Mouse (Mus musculus) hindbrain, embryonic 12.5 days (tissue): ENCODE results near the gene Rims1. TPM values are rescaled to one million over a fixed set of nuclear protein-coding genes. Genes with fewer than 3 reads are reported as not detected.

Experiments
- ATAC-seq: fragments of 200-750 bp; cut with Nextera tagmentation; 2 replicates; pipeline ENCODE4 v1.8.0; 2017; ENCODE audit warnings: moderate TSS enrichment; ENCODE audit not compliant: low FRiP score
- H3K27ac ChIP-seq: fragments of 300-500 bp; sonication (generic); 2 replicates; pipeline ENCODE4 v1.5.1; 2016; ENCODE audit warnings: mild to moderate bottlenecking
- H3K27me3 ChIP-seq: fragments of 300-500 bp; sonication (generic); 2 replicates; pipeline ENCODE4 v1.6.1; 2016; ENCODE audit warnings: mild to moderate bottlenecking
- H3K36me3 ChIP-seq: fragments of 300-500 bp; sonication (generic); 2 replicates; pipeline ENCODE4 v1.6.1; 2016; ENCODE audit warnings: mild to moderate bottlenecking
- H3K4me1 ChIP-seq: fragments of 300-500 bp; sonication (generic); 2 replicates; pipeline ENCODE4 v1.6.1; 2016
- H3K4me2 ChIP-seq: fragments of 300-500 bp; sonication (generic); replicated peaks from 2 replicates; pipeline ENCODE4 v1.6.1; 2016; ENCODE audit warnings: mild to moderate bottlenecking
- H3K4me3 ChIP-seq: fragments of 300-500 bp; sonication (generic); 2 replicates; pipeline ENCODE4 v1.5.1; 2016; ENCODE audit warnings: mild to moderate bottlenecking
- H3K9ac ChIP-seq: fragments of 300-500 bp; sonication (generic); 2 replicates; pipeline ENCODE4 v1.6.1; 2016; ENCODE audit warnings: mild to moderate bottlenecking, moderate library complexity
- H3K9me3 ChIP-seq: fragments of 300-500 bp; sonication (generic); replicated peaks from 2 replicates; pipeline ENCODE4 v1.6.1; 2016; ENCODE audit warnings: mild to moderate bottlenecking
- WGBS: fragments of 180-500 bp; shearing (Covaris S2); methylation state at CpG from one replicate; pipeline ENCODE4 v1.1.7; 2016; 5-methylcytosine and 5-hydroxymethylcytosine counted together
- polyA plus RNA-seq: library from polyadenylated mRNA; unstranded; fragments of >200 nt; fragmentation: Nextera tagmentation; extraction: Ambion mirVana; gene quantifications from 2 replicates; pipeline ENCODE4 v1.2.1, GENCODE M21; 2016

Rims1 gene
- polyA plus RNA-seq, 1 experiment from 2014 or later: 8.9 TPM

DNA sequence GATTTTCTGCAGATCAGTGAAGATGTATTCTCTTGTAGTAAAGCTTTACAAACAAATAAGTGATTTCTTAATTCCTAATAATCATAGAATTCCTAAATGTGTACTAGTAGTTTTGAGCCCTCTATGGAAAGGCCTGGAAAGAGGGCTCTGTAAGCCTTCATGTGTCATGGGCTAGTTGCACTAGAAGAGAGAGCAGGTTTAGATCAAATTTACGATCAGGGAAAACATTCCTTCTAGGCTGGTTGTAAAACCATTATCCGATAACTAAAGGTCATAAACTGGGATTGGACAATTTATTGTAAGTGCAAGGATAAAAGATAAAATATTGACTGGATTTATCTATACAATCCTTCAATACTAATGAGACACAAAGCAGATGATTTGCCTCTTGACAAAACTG, 512.5 kb downstream of the Rims1 start:
- Histone ChIP-seq H3K4me2 (no peak overlapping the region), H3K4me1 (no peaks in the 10 kb centered on the region), H3K27me3 (no peaks in the 10 kb centered on the region), H3K4me3 (no peak overlapping the region), H3K9me3 (no peaks in the 10 kb centered on the region), H3K36me3 (no peaks in the 10 kb centered on the region), H3K9ac (no peak overlapping the region), H3K27ac (no peak overlapping the region)
- WGBS: 85% methylated on average over 2 of the region's 2 CpGs
- ATAC-seq: no peak

DNA sequence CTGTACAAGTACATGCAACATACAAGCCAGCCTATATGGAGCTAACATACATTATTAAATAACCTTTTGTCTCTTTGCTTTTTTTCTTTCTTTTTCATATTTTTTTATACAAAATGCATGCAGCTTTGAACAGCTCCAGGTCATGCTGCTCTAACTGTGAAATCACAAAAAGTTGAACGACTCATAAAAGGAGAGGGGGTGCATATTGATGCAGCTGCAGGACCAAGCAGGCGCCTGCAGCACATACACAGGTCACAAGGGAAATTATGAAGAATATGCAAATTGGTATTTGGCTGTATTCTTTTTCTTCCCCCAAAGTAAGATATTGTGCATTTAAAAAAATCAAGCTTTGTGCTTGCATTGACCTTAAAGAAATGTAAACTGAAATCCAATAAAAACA, 519.0 kb downstream of the Rims1 start:
- WGBS: 53% methylated on average over 2 of the region's 2 CpGs
- no peak overlapping the region for H3K4me2 ChIP-seq
- no peak overlapping the region for H3K27ac ChIP-seq
- ATAC-seq: no peak
- no peaks in the 10 kb centered on the region for H3K4me1 ChIP-seq
- H3K9me3 ChIP-seq: no peaks in the 10 kb centered on the region
- H3K27me3 ChIP-seq: no peaks in the 10 kb centered on the region
- no peak overlapping the region for H3K9ac ChIP-seq
- no peaks in the 10 kb centered on the region for H3K36me3 ChIP-seq
- no peak overlapping the region for H3K4me3 ChIP-seq

DNA sequence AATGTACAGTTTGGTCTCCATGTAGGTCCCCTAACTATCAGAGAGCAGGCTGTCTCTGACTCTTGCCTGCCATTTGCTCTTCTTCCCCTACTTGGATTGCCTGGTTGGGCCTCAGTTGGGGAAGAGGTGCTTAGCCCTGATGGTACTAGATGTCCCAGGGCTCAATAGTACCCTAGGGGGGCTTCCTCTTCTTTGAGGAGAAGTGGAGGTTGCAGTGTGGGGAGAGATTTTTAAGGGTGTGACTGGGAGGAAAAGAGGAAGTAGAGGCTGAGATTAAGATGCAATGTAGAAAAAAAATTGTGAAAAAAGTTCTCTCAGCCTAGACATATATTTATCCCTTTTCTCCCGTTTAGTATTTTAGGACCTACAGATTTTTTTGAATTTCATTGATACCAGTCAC, 525.8 kb downstream of the Rims1 start:
- 87% methylated on average over 1 of the region's 1 CpGs for WGBS
- no peak overlapping the region for H3K27ac ChIP-seq

DNA sequence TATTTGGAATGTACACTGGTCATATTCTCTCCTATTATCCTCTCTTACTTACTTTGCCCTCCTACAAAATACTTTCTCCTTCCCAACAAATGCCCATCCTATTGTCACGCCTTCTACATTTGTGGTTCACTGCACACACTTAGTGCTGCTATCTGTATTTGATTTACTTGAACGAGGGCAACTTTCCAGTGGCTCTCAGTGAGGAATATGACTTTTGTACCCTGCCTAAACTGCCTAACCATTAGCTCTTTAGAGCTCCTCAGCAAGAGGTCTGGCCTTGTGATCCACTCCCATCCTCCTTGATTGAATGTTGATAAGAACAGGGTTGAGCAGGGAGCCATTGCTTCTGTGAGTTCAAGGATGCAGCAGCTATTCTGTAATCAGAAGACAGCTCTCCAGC, 531.7 kb downstream of the Rims1 start:
- Histone ChIP-seq H3K9ac (no peak overlapping the region), H3K27me3 (no peaks in the 10 kb centered on the region), H3K36me3 (no peaks in the 10 kb centered on the region), H3K9me3 (no peaks in the 10 kb centered on the region), H3K27ac (no peak overlapping the region), H3K4me2 (no peak overlapping the region), H3K4me1 (no peaks in the 10 kb centered on the region), H3K4me3 (no peak overlapping the region)
- no peak for ATAC-seq
- WGBS: 77% methylated on average over 2 of the region's 2 CpGs

More for the DNA sequence above, 525.8 kb downstream of the Rims1 start:
- no peak overlapping the region for H3K9ac ChIP-seq
- H3K4me3 ChIP-seq: no peak overlapping the region
- no peaks in the 10 kb centered on the region for H3K4me1 ChIP-seq
- H3K9me3 ChIP-seq: no peaks in the 10 kb centered on the region
- no peaks in the 10 kb centered on the region for H3K36me3 ChIP-seq
- no peak for ATAC-seq
- H3K27me3 ChIP-seq: no peaks in the 10 kb centered on the region
- no peak overlapping the region for H3K4me2 ChIP-seq

DNA sequence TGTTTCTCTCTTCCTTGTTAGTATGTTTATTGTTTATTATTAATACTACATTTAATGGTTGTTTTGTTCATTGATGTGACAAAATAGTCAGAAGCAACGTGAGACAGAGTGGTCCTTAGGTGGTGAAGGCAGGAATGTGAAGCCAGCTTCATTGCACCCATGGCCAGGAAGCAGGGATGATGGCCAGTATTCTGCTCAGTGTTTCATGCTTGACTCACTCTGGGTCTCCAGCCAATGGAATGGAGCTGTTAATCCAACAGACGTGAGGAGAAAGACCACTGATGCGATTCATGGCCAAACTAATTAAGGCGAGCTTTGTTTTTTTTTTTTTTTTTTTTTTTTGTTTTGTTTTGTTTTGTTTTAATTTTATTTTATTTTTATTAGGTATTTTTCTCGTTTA, 535.7 kb downstream of the Rims1 start:
- Histone ChIP-seq H3K27ac (no peak overlapping the region), H3K9me3 (no peaks in the 10 kb centered on the region), H3K4me1 (peaks cover 7% of the 10 kb centered on the region; the same call in 1 of the 2 replicates), H3K4me3 (no peak overlapping the region), H3K4me2 (no peak overlapping the region), H3K36me3 (no peaks in the 10 kb centered on the region), H3K27me3 (no peaks in the 10 kb centered on the region), H3K9ac (no peak overlapping the region)
- 69% methylated on average over 5 of the region's 5 CpGs for WGBS
- ATAC-seq: no peak

DNA sequence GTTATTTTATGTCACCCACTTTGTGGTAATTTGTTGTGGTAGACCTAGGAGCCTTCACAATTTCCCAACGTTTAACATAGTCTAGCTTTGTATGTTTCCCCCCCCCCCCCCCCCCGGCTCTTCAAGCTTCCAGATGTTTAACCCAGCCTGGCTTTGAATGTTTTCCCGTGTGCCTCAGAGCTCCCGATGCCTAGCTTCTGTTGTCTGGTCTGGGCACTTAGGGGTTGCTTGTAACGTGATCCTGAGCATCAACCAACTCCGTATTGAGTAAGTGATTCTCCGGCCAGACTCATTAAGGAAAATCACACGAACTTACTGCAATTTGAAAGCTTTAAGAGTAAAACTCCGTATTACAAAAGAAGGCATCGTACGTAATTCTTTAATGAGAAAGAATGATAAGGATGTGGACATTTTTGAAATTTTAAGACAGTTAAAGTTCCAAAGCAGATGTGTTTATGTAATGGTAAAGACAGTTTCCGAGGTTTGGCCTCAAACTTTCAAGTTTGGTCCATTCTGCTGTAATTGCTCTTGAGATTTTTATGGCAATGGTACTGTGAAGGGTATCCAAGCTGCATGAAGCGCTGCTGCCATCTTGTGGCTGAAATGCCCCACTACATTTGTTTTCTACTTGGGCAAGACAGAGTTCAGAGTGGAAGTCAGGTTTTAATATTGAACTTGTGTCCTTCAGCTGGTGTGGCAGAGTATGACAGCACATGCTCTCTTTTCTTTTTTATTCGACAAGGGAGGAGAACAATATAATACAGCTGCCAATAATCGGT, 537.0 kb downstream of the Rims1 start:
- no peaks in the 10 kb centered on the region for H3K9me3 ChIP-seq
- peaks cover 7% of the 10 kb centered on the region; the same call in 1 of the 2 replicates for H3K4me1 ChIP-seq
- no peak overlapping the region for H3K27ac ChIP-seq
- no peak overlapping the region for H3K4me3 ChIP-seq
- H3K36me3 ChIP-seq: no peaks in the 10 kb centered on the region
- peak; percentile 60 for ATAC-seq
- no peak overlapping the region for H3K4me2 ChIP-seq
- no peak overlapping the region for H3K9ac ChIP-seq
- WGBS: 38% methylated on average over 15 of the region's 15 CpGs
- H3K27me3 ChIP-seq: no peaks in the 10 kb centered on the region

DNA sequence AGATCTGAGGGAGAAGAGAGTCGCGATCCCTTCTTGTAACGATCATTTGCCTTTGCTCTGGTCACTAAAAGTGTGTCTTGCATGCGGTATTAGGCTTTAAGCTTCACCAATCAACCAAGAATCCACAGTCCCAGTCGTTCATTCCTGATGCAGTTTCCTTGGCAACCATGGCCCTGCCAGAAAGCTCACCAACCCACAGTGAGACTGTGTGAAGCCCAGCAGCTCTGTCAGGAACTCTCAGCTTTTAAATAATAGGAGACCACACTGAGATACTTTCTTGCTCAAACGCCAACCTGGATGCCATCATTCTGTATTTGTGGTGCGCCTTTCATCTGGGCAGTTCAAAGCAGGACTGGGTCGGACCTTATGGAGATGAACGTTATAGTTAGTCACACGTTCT, 539.3 kb downstream of the Rims1 start:
- Histone ChIP-seq H3K9ac (no peak overlapping the region), H3K27ac (no peak overlapping the region), H3K4me2 (peak overlapping the region; percentile 17; the same call in 1 of the 2 replicates), H3K4me3 (no peak overlapping the region), H3K27me3 (no peaks in the 10 kb centered on the region), H3K9me3 (no peaks in the 10 kb centered on the region), H3K36me3 (no peaks in the 10 kb centered on the region), H3K4me1 (peaks cover 7% of the 10 kb centered on the region; the same call in 1 of the 2 replicates)
- peak; percentile 81 for ATAC-seq
- 39% methylated on average over 10 of the region's 10 CpGs for WGBS

DNA sequence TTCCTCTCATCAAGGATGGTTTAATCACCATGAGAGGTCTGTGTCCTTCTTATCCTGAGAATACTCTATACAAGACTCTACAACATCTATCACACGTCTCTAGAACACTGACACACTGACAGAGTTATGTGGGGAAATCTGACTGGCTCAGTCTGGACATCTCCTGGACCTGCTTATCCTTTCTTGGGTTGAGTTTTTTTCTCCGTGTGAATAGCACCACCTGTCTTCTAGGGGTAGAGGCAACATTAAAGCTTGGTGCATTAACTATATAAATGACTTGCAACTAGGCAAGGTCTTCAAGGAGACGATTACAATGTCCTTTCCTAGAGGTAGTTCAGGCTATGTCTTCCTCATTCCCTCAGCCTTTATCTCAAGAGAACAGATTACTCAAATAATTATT, 540.3 kb downstream of the Rims1 start:
- H3K27ac ChIP-seq: no peak overlapping the region
- 74% methylated on average over 3 of the region's 3 CpGs for WGBS
- H3K36me3 ChIP-seq: no peaks in the 10 kb centered on the region
- no peaks in the 10 kb centered on the region for H3K27me3 ChIP-seq
- no peak overlapping the region for H3K4me2 ChIP-seq
- H3K4me1 ChIP-seq: peaks cover 7% of the 10 kb centered on the region; the same call in 1 of the 2 replicates
- no peak for ATAC-seq
- no peak overlapping the region for H3K9ac ChIP-seq
- no peaks in the 10 kb centered on the region for H3K9me3 ChIP-seq
- no peak overlapping the region for H3K4me3 ChIP-seq

DNA sequence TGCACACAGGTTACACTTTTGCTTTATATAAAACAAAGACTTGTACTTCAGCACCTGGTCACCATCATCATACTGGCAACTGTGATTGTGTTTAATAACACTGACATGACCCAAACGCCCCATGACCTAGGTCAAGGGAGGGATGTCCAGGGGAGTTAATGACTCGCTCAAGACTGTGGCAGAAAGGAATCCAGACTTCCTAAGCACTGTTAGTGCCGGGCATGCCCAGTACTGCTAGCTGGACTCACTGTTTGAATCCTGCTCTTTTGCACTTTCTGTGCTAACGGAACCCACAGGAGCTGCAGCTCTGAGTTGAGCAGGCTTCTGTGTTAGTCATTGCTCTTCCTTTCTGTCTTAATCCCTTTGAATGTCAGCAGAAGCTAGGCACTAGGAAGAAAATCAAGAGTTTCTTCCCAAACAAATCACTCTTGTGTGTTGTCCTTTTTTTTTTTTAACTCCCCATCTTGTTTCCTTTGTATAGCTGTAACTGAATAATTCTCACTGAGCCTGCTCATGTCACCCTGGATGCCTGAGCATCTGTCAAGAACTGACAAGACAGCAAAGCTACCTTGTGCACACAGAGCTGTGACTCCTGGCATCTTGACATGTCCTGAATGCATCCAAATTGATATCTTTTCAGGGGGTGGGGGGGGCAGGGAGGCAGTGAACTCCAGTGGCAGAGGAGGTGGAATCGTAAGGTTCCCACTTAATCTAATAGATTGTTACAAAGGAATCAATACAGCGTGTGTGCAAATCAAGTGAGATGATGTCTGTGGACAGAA, 543.4 kb downstream of the Rims1 start:
- no peaks in the 10 kb centered on the region for H3K27me3 ChIP-seq
- no peaks in the 10 kb centered on the region for H3K9me3 ChIP-seq
- no peak overlapping the region for H3K27ac ChIP-seq
- no peak overlapping the region for H3K4me2 ChIP-seq
- ATAC-seq: no peak
- H3K36me3 ChIP-seq: no peaks in the 10 kb centered on the region
- H3K4me1 ChIP-seq: peaks cover 7% of the 10 kb centered on the region; the same call in 1 of the 2 replicates
- H3K9ac ChIP-seq: no peak overlapping the region
- 63% methylated on average over 6 of the region's 6 CpGs for WGBS
- no peak overlapping the region for H3K4me3 ChIP-seq

DNA sequence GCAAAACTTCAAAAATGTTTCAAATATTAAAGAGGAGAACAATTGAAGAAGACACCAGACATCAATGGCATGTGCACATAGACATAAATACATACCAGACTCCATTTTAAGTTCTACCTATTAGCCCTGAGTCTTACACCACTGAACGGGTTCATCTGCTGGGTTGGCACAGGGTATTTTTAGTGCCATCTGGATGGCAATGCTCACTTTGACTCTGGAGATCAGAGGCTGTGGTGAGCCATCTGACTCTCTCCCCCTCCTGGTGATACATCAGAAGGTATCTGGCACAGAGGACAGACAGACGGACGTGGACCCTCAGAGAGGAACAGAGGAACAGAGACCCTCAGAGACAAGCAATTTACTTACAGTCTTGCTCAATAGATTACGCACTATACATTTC, 544.1 kb downstream of the Rims1 start:
- Histone ChIP-seq H3K27me3 (no peaks in the 10 kb centered on the region), H3K4me3 (no peak overlapping the region), H3K27ac (no peak overlapping the region), H3K36me3 (no peaks in the 10 kb centered on the region), H3K4me2 (no peak overlapping the region), H3K9me3 (no peaks in the 10 kb centered on the region), H3K4me1 (peaks cover 7% of the 10 kb centered on the region; the same call in 1 of the 2 replicates), H3K9ac (no peak overlapping the region)
- no peak for ATAC-seq
- WGBS: 81% methylated on average over 4 of the region's 4 CpGs

DNA sequence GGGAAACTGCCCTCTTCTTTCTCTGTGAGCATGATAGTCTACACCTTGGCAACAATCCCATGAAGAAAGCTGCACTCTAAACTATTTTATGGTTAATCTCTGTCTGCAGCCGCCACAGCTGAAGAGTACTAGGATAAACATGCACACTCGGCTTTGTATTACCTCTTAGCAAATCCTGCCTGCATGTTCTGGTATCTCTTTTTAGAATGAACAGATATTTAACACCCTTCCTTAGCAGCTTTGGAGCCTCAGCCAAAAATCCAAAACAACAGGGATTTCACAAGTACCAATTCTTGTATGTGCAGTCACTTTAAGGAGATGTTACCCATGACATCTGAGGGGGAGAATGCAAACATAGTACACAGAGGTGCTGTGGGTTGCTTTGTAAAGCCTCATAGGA, 545.5 kb downstream of the Rims1 start:
- no peak for ATAC-seq
- H3K9ac ChIP-seq: no peak overlapping the region
- H3K4me3 ChIP-seq: no peak overlapping the region
- WGBS: 98% methylated on average over 2 of the region's 2 CpGs
- no peaks in the 10 kb centered on the region for H3K36me3 ChIP-seq
- H3K4me2 ChIP-seq: no peak overlapping the region
- H3K9me3 ChIP-seq: no peaks in the 10 kb centered on the region
- H3K27ac ChIP-seq: no peak overlapping the region
- H3K27me3 ChIP-seq: no peaks in the 10 kb centered on the region
- H3K4me1 ChIP-seq: no peaks in the 10 kb centered on the region

DNA sequence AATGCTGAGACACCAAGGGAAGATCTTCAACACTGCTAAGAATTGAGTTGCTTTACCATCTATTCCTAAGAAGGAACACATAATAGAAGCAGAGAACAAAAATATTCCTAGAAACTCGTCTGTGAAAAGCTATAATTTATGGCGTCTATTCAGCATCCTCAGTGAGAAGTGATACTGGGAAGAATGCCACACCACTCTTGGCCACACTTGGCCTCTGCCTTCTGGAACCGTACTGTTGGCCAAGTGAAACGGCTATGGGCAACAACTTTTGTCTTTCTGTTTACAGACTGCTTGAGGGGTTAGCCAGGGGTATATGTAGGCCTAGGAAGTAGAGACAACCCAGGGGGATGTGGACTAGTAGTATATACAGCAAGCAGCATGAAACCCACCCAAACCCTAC, 547.4 kb downstream of the Rims1 start:
- 77% methylated on average over 4 of the region's 4 CpGs for whole genome bisulfite sequencing

More for the DNA sequence above, 547.4 kb downstream of the Rims1 start:
- no peaks in the 10 kb centered on the region for H3K4me1 ChIP-seq
- ATAC-seq: no peak
- no peaks in the 10 kb centered on the region for H3K9me3 ChIP-seq
- H3K9ac ChIP-seq: no peak overlapping the region
- H3K27ac ChIP-seq: no peak overlapping the region
- H3K36me3 ChIP-seq: no peaks in the 10 kb centered on the region
- H3K4me2 ChIP-seq: no peak overlapping the region
- no peak overlapping the region for H3K4me3 ChIP-seq
- no peaks in the 10 kb centered on the region for H3K27me3 ChIP-seq
